Mouse (Mus musculus) granulocyte monocyte progenitor cell, adult 5-6 weeks (primary cell): ENCODE data around the gene Srsf2. TPM values are rescaled to one million over a fixed set of nuclear protein-coding genes. Genes with fewer than 3 reads are reported as not detected.
"Not testable (repeated sequence)": the region's sequence is repeated elsewhere in the genome, so short reads cannot be mapped to it uniquely, and the experiment has no call there.

Experiments used
- ATAC-seq: replicated peaks from 2 replicates; pipeline ENCODE4 v1.8.0; 2016; ENCODE audit warnings: mild to moderate bottlenecking, moderate TSS enrichment, inconsistent platforms; ENCODE audit not compliant: poor library complexity, severe bottlenecking
- total RNA-seq, 2 experiments: library from RNA; stranded (forward) in 1 of 2; stranded (reverse) in 1 of 2; fragments of 200-712, 200-1000 nt in 1 of 2; fragments of >200 nt in 1 of 2; fragmentation: Nextera tagmentation in 1 of 2; gene quantifications; 2 replicates each; pipeline ENCODE4 v1.2.3; 2014 to 2017

Gene Srsf2
- 818 and 827 TPM in 2 replicates for total RNA-seq (2014; fragmentation: Nextera tagmentation)
- total RNA-seq (2017): 356 and 422 TPM in 2 replicates

GRCm38 (mm10) chr11:116852891-116853511 lies at the start of gene Srsf2:
Srsf2 (minus strand) TSS chr11:116853094.
- ATAC-seq: peak; percentile 76

GRCm38 (mm10) chr11:116902588-116902987 lies 49.7 kb upstream of the Srsf2 start:
- not testable (repeated sequence) for ATAC-seq

GRCm38 (mm10) chr11:116899247-116899646 lies 46.4 kb upstream of the Srsf2 start:
- no peak for ATAC-seq

- no peak for ATAC-seq
Measured at GRCm38 (mm10) chr11:116895402-116895801, 42.5 kb upstream of the Srsf2 start.

- ATAC-seq: no peak
Measured at GRCm38 (mm10) chr11:116893532-116894442, 40.9 kb upstream of the Srsf2 start.

- ATAC-seq: no peak
Measured at GRCm38 (mm10) chr11:116887136-116887535, 34.2 kb upstream of the Srsf2 start.

- ATAC-seq: peak; percentile 62
Measured at GRCm38 (mm10) chr11:116885275-116886151, 32.6 kb upstream of the Srsf2 start.

- ATAC-seq: no peak
Measured at GRCm38 (mm10) chr11:116884061-116884460, 31.2 kb upstream of the Srsf2 start.

- no peak for ATAC-seq
Measured at GRCm38 (mm10) chr11:116882446-116882845, 29.6 kb upstream of the Srsf2 start.

GRCm38 (mm10) chr11:116881440-116881839 lies 28.5 kb upstream of the Srsf2 start:
- ATAC-seq: no peak

GRCm38 (mm10) chr11:116880839-116881238 lies 27.9 kb upstream of the Srsf2 start:
- ATAC-seq: no peak

GRCm38 (mm10) chr11:116878454-116878853 lies 25.6 kb upstream of the Srsf2 start:
- ATAC-seq: no peak

GRCm38 (mm10) chr11:116873987-116874386 lies 21.1 kb upstream of the Srsf2 start:
- no peak for ATAC-seq

GRCm38 (mm10) chr11:116871538-116871937 lies 18.6 kb upstream of the Srsf2 start:
- ATAC-seq: no peak

GRCm38 (mm10) chr11:116869641-116870040 lies 16.7 kb upstream of the Srsf2 start:
- ATAC-seq: no peak

GRCm38 (mm10) chr11:116869223-116869622 lies 16.3 kb upstream of the Srsf2 start:
- no peak for ATAC-seq

GRCm38 (mm10) chr11:116868129-116868528 lies 15.2 kb upstream of the Srsf2 start:
- no peak for ATAC-seq

GRCm38 (mm10) chr11:116865945-116866585 lies 13.2 kb upstream of the Srsf2 start:
- no peak for ATAC-seq

GRCm38 (mm10) chr11:116864444-116864843 lies 11.6 kb upstream of the Srsf2 start:
- ATAC-seq: no peak
